Comparison of ENCODE assay signal across 15 mouse cellular contexts in the genomic region with DNA sequence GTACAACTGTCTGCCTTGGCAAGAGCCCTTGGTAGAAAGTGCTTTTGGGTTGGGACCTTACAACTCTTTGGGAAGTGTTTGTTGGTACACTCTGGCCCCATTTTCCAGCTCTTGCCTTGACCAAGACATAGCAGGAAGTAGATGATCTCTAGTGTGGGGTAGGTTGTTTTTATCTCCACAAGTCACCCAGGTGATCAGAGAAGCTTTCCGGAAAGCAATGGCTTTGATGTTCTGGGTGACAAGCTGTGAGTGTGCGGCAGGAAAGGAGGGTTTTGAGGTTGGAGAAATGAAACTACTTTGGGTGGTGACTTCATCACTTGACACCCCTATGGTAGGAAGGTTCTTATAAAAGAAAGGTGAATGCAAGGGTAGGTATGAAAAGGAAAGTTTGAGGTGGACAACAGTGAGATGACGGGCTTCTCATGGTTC.
A peak's percentile ranks its signal among the peaks of the same experiment; 100 is the strongest.
DNase-seq lines count a peak whose midpoint lies in the region; ATAC-seq and TF ChIP-seq lines count a peak whose summit lies in the region.
"Had no signal": no experiment of that assay in that cellular context is flagged by ENCODE, and none has a peak within 500 bp of the region (broad histone marks: within the 10 kb centered on the region; RNA-seq: fewer than 3 reads in every experiment).

No protein-coding gene starts in this region.

- H3K27ac ChIP-seq in liver, embryonic 11.5 days (ENCODE audit: low read depth, low read length) = peak overlapping the region; percentile 55; the same call in 1 of the 2 replicates
- H3K27ac ChIP-seq in bone marrow, adult 2 months (ENCODE audit: control insufficient read depth, insufficient read depth, low read depth, low read length, poor library complexity) = peak overlapping the region; percentile 47; the same call in 1 of the 2 replicates
- H3K27ac ChIP-seq: embryonic facial prominence, embryonic 15.5 days; heart, embryonic 10.5 days; kidney, postnatal 0 days had no signal

- no peak overlapping the region for H3K4me2 ChIP-seq in liver, embryonic 11.5 days
- H3K4me2 ChIP-seq: embryonic facial prominence, embryonic 15.5 days had no signal

- H3K9me3 ChIP-seq in liver, embryonic 11.5 days (ENCODE audit: control insufficient read depth, low read length) = no peaks in the 10 kb centered on the region
- H3K9me3 ChIP-seq: embryonic facial prominence, embryonic 15.5 days; heart, embryonic 10.5 days had no signal

- H3K9ac ChIP-seq in liver, embryonic 11.5 days (ENCODE audit: low read depth, low read length) = no peak overlapping the region
- H3K9ac ChIP-seq: embryonic facial prominence, embryonic 15.5 days had no signal

- no peak for TF ChIP-seq CTCF in bone marrow, adult 2 months (IDR thresholded peaks at IDR 0.05; ENCODE audit: control insufficient read depth, insufficient read depth, low read length)

- no peak for TF ChIP-seq POLR2A in bone marrow, adult 2 months (IDR thresholded peaks at IDR 0.05; ENCODE audit: borderline replicate concordance, control insufficient read depth, low read depth, low read length)

- no peak for DNase-seq in liver, embryonic 11.5 days (ENCODE audit: low spot score)
- DNase-seq in liver = no peak
- DNase-seq in natural killer cell, adult 2 months (ENCODE audit: low spot score in 2 of 2) = peak; percentile 78 to 86
- peak; percentile 78 for DNase-seq in thymus, postnatal 14 days
- no peak for DNase-seq in left cerebral cortex, adult 18-20 months (ENCODE audit: low spot score in 2 of 2)
- DNase-seq in gastrocnemius, adult 18-20 months (ENCODE audit: low spot score) = no peak
- DNase-seq: cerebellum, adult 2 months; heart, postnatal 36 days had no signal

- no peaks in the 10 kb centered on the region for H3K27me3 ChIP-seq in liver, embryonic 11.5 days (replicated peaks; ENCODE audit: control insufficient read depth, insufficient read depth, low read length)
- H3K27me3 ChIP-seq: embryonic facial prominence, embryonic 15.5 days had no signal

- ATAC-seq in liver, embryonic 11.5 days (replicated peaks; ENCODE audit: low FRiP score) = no peak
- ATAC-seq in megakaryocyte progenitor cell, adult 5-6 weeks (replicated peaks; ENCODE audit: poor library complexity) = no peak
- ATAC-seq: forebrain, embryonic 16.5 days had no signal

- H3K4me3 ChIP-seq in liver, embryonic 11.5 days (ENCODE audit: low read depth, low read length) = no peak overlapping the region
- no peak overlapping the region for H3K4me3 ChIP-seq in bone marrow, adult 2 months (replicated peaks; ENCODE audit: control insufficient read depth, low read depth, low read length)
- H3K4me3 ChIP-seq: embryonic facial prominence, embryonic 15.5 days; heart, embryonic 10.5 days; myocyte had no signal

- H3K4me1 ChIP-seq in liver, embryonic 11.5 days (replicated peaks; ENCODE audit: control insufficient read depth, insufficient read depth, low read length) = peaks cover 39% of the 10 kb centered on the region
- H3K4me1 ChIP-seq in bone marrow, adult 2 months (ENCODE audit: control insufficient read depth, insufficient read depth, low read length) = peaks cover 4% of the 10 kb centered on the region

- 72% methylated on average over 3 of the region's 3 CpGs for WGBS in liver, embryonic 11.5 days
- WGBS in bone marrow, adult 2 months = 50% methylated on average over 3 of the region's 3 CpGs

- no peaks in the 10 kb centered on the region for H3K36me3 ChIP-seq in liver, embryonic 11.5 days (ENCODE audit: control insufficient read depth, insufficient read depth, low read length)
- H3K36me3 ChIP-seq: embryonic facial prominence, embryonic 15.5 days; heart, embryonic 10.5 days had no signal

Comparison
In these comparisons a context has a peak if more than half of its experiments do, and no peak if none do; other contexts are left out.
1. DNase-seq: peak in natural killer cell, adult 2 months (2 of 2) and thymus, postnatal 14 days (single experiment); none in liver, embryonic 11.5 days (single experiment), liver (single experiment), left cerebral cortex, adult 18-20 months (0 of 2) and gastrocnemius, adult 18-20 months (single experiment).